Mouse (Mus musculus): ENCODE measurements at regions not wholly inside any gene's neighbourhood (a gene's known extent, or its start where the extent isn't known, plus 50 kb on each side); places are given as distances from the start of the nearest gene placed in this dataset.

DNA sequence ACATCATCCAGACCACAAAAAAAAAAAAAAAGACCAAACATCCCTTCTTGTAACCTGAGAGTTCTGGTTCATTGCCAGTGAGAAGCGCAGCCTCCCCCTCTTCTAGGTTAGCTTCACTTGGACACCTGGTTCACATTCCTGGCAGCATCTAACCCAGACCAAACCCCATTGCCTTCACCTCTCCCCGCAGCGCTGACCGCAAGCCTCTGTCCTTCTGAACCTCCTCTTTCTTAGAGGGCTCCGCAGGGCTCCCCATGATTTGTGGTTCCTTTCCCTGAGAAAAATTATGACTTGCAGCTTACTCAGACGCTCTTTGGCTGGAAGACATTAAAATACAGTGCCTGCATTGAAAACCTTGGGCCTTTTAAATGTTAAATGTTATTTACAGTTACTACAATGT is 115.8 kb downstream of the Snx18 start:
- no peak for ATAC-seq
- in situ Hi-C loops (cut with MboI; ENCODE audit: low pct_unique_long_range_greater_than_20kb) = no loop called here
- DNase-seq (ENCODE audit: low read depth, low spot score) = no peak
- no peak for TF ChIP-seq CTCF (IDR thresholded peaks at IDR 0.05)
- no peaks in the 10 kb centered on the region for H3K27me3 ChIP-seq
- ChIA-PET CTCF (no interaction called here), POLR2A (no interaction called here)

DNA sequence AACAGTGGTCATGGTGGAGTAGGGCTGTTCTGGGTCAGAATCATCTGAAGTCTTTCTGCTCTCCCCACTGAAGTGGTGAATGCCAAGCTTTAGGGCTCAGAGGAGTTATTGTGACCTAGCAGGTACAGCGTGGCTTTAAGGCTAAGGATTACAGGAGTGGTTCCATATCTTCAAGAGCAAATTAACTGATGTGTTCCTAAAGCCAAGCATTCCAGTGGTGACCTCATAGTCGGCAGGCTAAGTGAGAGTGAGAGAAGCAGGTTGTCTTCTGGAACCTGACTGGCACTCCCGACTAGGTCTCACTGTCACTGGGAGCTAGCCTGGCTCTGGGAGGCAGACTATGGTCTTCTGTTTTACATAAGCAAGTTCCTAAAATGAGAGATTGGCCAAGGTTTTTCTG is 116.3 kb downstream of the Snx18 start:
- ATAC-seq (no peak), DNase-seq (ENCODE audit: low read depth, low spot score) (no peak)
- ChIA-PET POLR2A (no interaction called here), CTCF (no interaction called here)
- no peaks in the 10 kb centered on the region for H3K27me3 ChIP-seq
- no peak for TF ChIP-seq CTCF (IDR thresholded peaks at IDR 0.05)
- in situ Hi-C loops (cut with MboI; ENCODE audit: low pct_unique_long_range_greater_than_20kb) = no loop called here

DNA sequence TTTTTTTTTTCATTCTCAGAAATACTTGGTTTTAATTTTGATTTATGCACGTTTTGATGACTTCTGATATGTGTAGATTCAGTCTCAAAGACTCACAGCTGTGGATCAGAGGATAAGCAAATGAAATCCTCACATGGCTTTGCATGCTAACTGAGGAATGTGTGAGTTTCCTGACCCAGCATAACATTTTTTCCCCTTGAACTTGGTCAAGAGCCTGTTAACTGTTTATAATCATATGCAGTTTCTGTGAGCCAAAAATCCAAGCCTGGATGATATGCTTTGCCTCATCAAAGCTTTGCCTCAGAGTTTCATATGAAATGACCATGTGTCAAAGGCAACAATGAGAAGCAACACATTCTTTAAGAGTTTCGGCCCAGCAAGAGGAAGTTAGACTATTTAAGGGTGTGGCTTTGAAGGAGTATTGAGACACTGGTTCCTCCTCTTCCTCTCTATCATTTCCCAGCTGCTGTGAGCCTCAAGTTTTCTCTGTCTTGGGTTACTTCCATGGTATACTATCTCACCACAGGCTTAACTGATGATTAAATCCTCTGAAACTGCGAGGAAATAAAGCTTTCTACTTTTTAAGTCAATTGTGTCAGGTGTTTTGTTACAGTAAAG is 117.9 kb downstream of the Snx18 start:
- TF ChIP-seq CTCF (IDR thresholded peaks at IDR 0.05) = no peak
- in situ Hi-C loops (cut with MboI; ENCODE audit: low pct_unique_long_range_greater_than_20kb) = no loop called here
- no peak for DNase-seq (ENCODE audit: low read depth, low spot score)
- ATAC-seq = no peak
- ChIA-PET CTCF (interaction anchor here (1.8 kb wide), 1 partner anchor 10 kb away, joined by 4 read pairs; no protein-coding TSS in a partner anchor), POLR2A (no interaction called here)
- H3K27me3 ChIP-seq = no peaks in the 10 kb centered on the region

DNA sequence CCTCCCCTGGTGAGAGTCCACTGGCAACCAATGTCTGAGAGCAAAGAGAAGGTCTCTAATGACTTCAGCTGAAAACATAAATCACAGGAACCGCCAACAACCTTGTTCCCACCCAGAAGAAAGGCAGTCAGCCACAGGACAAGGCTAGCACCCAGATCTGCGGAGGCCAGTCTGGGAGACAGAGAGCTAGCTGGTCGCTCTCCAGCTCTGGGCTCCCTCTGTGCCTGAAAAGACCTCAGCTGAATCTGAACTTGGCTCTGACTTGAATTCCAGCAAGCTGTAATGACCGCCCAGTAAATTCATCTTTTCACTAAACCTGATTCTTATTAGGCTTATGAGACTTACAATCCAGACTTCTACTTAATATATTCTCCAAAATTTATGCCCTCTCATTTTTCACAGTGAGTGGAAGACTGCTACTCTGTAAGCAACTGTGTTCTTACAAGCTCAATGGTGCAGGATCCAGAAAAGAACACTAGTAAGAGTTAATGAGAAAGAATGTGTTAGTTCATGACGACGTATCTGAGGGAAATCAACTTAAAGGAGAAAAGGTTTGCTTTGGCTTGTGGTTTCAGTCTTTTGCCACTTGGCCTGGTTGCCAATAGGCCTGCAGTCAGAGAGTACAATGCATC is 119.2 kb downstream of the Snx18 start:
- no peak for TF ChIP-seq CTCF (IDR thresholded peaks at IDR 0.05)
- ChIA-PET POLR2A (interaction anchor here (1.1 kb wide), 1 partner anchor 9 kb away, joined by 3 read pairs; no protein-coding TSS in a partner anchor), CTCF (interaction anchor here (0.9 kb wide), 1 partner anchor 9 kb away, joined by 4 read pairs; no protein-coding TSS in a partner anchor)
- DNase-seq (ENCODE audit: low read depth, low spot score) (no peak), ATAC-seq (no peak)
- in situ Hi-C loops (cut with MboI; ENCODE audit: low pct_unique_long_range_greater_than_20kb) = no loop called here
- H3K27me3 ChIP-seq = no peaks in the 10 kb centered on the region

DNA sequence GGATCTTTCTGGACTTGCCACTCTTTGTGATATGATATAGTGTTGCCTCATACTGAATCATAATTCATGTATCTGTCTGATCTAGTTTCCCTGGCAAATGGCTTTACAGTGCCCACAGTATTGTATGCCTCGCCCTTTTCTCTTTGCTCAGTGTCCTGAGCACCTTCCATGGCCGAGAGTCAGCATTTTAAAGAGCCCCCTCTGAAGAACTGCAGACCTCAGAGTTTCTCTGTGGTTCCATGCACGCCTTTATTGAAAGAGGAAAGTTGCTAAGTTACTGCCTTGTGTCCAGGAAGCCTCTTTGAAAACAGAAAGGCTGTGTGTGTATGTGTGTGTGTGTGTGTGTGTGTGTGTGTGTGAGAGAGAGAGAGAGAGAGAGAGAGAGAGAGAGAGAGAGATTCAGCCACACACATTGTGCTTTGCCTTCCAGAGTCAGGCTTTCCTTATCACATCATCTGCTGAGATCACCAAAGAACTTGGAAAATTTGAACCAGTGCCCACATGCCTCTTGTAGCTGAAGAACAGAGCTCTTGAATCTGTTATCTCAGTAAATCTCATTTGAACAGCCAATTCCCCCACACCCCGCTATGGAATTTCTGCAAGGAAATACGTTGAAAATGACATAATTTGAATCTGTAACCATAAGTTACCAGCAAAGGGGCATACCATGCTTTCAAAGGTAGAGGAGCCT is 122.6 kb downstream of the Snx18 start:
- POLR2A ChIA-PET = interaction anchor here (0.7 kb wide), 1 partner anchor 36 kb away, joined by 3 read pairs; no protein-coding TSS in a partner anchor
- TF ChIP-seq CTCF (IDR thresholded peaks at IDR 0.05) = no peak
- ATAC-seq = no peak
- in situ Hi-C loops (cut with MboI; ENCODE audit: low pct_unique_long_range_greater_than_20kb) = no loop called here
- no peaks in the 10 kb centered on the region for H3K27me3 ChIP-seq
- DNase-seq (ENCODE audit: low read depth, low spot score) = no peak
- CTCF ChIA-PET = interaction anchor here (1.0 kb wide), 1 partner anchor 26 kb away, joined by 3 read pairs; no protein-coding TSS in a partner anchor

DNA sequence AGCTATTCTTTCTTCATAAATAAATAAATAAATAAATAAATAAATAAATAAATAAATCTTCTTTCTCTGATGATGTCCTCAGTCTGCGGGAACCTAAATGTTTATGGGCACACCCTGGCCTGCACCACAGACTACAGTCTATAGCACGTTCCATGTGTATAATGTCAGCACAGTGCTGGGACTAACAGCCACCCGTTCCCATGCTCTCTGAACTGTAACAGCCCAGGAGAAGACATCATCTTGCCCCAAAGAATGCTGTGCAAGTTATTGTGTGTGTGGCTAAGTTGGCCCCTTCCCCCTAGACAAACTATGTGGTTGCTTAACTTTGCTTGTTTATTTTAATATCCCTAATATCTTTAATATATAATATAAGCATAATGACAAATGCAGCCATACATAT is 123.2 kb downstream of the Snx18 start:
- no peak for DNase-seq (ENCODE audit: low read depth, low spot score)
- no peaks in the 10 kb centered on the region for H3K27me3 ChIP-seq
- no peak for ATAC-seq
- TF ChIP-seq CTCF (IDR thresholded peaks at IDR 0.05) = no peak
- ChIA-PET POLR2A (no interaction called here), CTCF (interaction anchor here (1.0 kb wide), 1 partner anchor 25 kb away, joined by 3 read pairs; no protein-coding TSS in a partner anchor)
- in situ Hi-C loops (cut with MboI; ENCODE audit: low pct_unique_long_range_greater_than_20kb) = no loop called here

DNA sequence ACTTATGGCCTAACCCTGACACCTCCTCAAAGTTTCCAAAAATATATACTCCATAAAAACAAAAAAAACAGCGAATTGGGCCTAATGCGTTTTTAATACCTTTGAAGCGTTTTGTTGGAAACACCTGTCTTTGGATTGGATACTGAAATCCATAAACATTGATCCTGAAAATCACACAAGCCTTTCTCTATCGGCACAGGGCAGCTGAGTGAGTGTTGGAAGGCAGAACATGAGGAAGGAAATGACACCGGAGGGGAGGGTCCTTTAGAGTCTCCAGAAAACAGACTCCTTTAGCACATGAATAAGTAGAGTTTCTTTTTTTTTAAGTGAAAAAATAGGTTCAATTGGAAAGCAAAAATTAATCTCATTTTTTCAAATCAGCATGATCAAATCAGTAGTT is 123.7 kb downstream of the Snx18 start:
- in situ Hi-C loops (cut with MboI; ENCODE audit: low pct_unique_long_range_greater_than_20kb) = no loop called here
- no peak for ATAC-seq

DNA sequence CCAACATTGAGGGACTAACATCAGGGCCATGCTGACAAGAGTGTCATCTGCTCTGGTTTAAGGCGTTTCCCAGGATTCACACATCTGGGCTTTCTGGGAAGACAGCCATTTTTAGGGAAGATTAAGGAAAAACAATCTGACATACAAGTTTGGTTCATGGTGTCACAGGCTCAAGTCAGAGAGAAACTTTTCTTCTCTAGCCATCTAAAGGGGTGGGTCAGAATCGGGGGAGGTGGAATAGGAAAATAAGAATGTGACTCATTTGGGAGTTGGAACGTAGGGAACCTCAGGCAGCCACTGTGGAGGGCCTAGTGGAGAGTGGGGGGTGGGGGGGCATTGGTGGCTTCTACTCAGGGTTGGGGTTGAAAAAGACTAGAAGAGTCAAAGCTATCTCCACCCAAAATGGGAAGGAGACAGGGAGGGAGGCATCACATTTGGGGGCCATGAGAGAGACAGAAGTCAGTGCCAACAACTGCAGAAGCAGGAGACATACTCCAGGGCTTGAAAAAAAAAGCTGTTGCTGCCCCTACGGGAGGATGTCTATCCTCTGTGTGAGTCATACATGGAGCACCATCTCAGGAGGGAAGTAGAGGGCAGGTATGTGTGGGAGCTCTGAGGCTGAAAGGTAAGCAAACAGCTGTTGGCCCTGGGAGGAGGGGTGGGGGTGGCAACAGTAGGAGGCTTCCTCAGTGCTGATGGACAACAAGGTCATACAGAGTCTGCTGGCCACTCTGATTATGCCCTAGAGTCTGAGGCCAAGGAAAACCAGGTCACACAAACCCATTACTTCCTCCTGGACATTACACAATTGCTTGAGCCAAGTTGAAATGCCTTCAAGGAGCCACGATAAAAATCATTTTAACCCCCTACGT is 128.2 kb downstream of the Snx18 start:
- POLR2A ChIA-PET = no interaction called here
- CTCF ChIA-PET = no interaction called here
- ATAC-seq = no peak
- TF ChIP-seq CTCF (IDR thresholded peaks at IDR 0.05) = no peak
- no peaks in the 10 kb centered on the region for H3K27me3 ChIP-seq
- in situ Hi-C loops (cut with MboI; ENCODE audit: low pct_unique_long_range_greater_than_20kb) = no loop called here
- DNase-seq (ENCODE audit: low read depth, low spot score) = no peak

More for the DNA sequence above, 123.7 kb downstream of the Snx18 start:
- no peak for DNase-seq (ENCODE audit: low read depth, low spot score)
- CTCF ChIA-PET = interaction anchor here (1.0 kb wide), 1 partner anchor 25 kb away, joined by 3 read pairs; no protein-coding TSS in a partner anchor
- POLR2A ChIA-PET = no interaction called here
- H3K27me3 ChIP-seq = no peaks in the 10 kb centered on the region
- TF ChIP-seq CTCF (IDR thresholded peaks at IDR 0.05) = no peak

DNA sequence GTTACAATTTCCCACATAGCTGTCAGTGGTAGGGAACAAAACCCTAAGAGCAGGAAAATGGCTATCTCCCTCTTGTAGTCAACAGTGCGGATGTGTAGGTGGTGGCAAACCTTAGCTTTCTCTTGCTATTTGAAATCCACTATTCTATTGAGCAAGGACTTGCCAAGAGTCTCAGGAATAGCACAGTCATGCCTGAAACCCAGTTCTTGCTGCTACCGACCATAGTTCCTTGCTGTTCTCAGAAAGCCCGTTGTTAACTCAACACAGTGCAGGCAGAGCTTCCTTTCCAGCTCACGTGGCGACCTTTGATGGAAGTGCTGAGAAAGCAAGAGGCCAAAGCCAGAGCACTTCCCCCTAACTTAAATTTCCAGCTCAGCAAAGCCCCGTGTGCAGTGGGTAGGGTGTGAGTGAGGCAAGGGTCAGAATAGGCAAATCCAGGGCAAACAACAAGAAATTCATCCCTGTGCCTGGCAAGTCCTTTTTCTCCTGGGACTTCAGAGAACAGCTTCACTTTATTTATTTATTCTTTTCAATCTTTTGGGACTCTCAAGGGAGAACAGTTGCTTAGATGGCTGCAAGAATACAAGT is 131.9 kb downstream of the Snx18 start:
- ChIA-PET POLR2A (no interaction called here), CTCF (interaction anchor here (1.0 to 1.2 kb wide), 2 partner anchors 13 to 22 kb away, joined by 3 read pairs; no protein-coding TSS in a partner anchor)
- ATAC-seq (no peak), DNase-seq (ENCODE audit: low read depth, low spot score) (no peak)
- H3K27me3 ChIP-seq = no peaks in the 10 kb centered on the region
- in situ Hi-C loops (cut with MboI; ENCODE audit: low pct_unique_long_range_greater_than_20kb) = no loop called here
- no peak for TF ChIP-seq CTCF (IDR thresholded peaks at IDR 0.05)

DNA sequence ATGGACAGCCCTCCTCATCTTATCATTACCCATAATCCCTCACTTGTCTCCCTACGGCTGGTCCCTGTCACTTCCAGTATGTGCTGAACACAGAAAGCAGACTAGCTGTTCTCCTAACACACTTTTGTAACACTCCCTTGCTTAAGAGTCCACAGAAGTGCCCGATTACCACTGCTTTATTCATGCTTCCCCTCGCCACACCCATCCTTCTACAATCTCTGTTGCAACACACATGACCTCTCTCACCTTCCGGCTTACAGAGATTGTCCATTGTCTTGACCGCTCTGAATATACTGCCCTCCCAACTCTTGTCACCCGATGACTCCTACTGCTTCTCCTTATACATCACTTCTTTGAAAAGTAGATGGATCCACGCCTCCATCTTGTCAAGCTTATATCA is 132.9 kb downstream of the Snx18 start:
- TF ChIP-seq CTCF (IDR thresholded peaks at IDR 0.05) = no peak
- DNase-seq (ENCODE audit: low read depth, low spot score) = no peak
- in situ Hi-C loops (cut with MboI; ENCODE audit: low pct_unique_long_range_greater_than_20kb) = no loop called here
- CTCF ChIA-PET = interaction anchor here (1.0 kb wide), 1 partner anchor 12 kb away, joined by 3 read pairs; no protein-coding TSS in a partner anchor
- H3K27me3 ChIP-seq = no peaks in the 10 kb centered on the region
- ATAC-seq = no peak
- POLR2A ChIA-PET = no interaction called here
